Mouse (Mus musculus) erythroblast, embryonic 14.5 days (primary cell): Measurements from ENCODE around the gene Cops9. TPM values are rescaled to one million over a fixed set of nuclear protein-coding genes. Genes with fewer than 3 reads are reported as not detected.

Source experiments
- H3K27me3 ChIP-seq: 2 replicates; pipeline ENCODE4 v1.6.1; 2012; ENCODE audit warnings: inconsistent platforms; ENCODE audit not compliant: control insufficient read depth
- H3K36me3 ChIP-seq: 2 replicates; pipeline ENCODE4 v1.6.1; 2012; ENCODE audit warnings: mild to moderate bottlenecking, inconsistent platforms; ENCODE audit not compliant: control insufficient read depth
- H3K4me1 ChIP-seq: 2 replicates; pipeline ENCODE4 v1.6.1; 2012; ENCODE audit warnings: inconsistent platforms; ENCODE audit not compliant: control insufficient read depth
- H3K4me3 ChIP-seq: replicated peaks from 2 replicates; pipeline ENCODE3; 2012; ENCODE audit warnings: moderate library complexity, mild to moderate bottlenecking, inconsistent platforms
- H3K9me3 ChIP-seq: 2 replicates; pipeline ENCODE4 v1.6.1; 2012; ENCODE audit warnings: low read length, inconsistent platforms, mixed read lengths; ENCODE audit not compliant: control insufficient read depth
- GATA1 ChIP-seq: IDR thresholded peaks from 2 replicates; pipeline ENCODE4 v1.6.1; 2012; ENCODE audit warnings: low read length, inconsistent platforms, mixed read lengths
- TAL1 ChIP-seq: IDR thresholded peaks from 3 replicates; pipeline ENCODE4 v1.6.1; 2012; ENCODE audit warnings: low read length, inconsistent platforms, mixed read lengths
- polyA plus RNA-seq: library from polyadenylated mRNA; stranded (reverse); fragments of >175 nt; gene quantifications from 2 replicates; pipeline ENCODE4 v1.2.3, GENCODE M21; 2012

The Cops9 gene
- polyA plus RNA-seq, 1 experiment = 9.4 TPM

DNA sequence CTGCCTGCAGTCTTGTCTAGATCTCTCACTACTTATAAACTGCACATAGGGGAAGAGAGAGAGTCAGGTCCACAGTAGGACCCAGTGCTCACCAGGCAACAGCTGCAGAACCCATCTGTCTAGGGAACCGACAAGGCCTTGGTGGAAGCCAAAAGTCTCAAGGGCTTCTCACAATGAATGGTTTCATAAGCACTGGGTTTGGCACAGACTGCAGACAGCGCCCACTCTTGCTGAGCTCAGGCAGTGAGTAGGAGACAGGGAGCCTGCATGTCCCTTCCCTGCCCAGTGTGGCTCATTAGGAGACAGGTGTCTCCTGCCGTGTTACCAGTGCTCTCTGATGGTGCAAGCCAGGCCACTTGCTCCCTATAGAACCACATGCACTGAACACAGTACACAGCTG lies 3.6 kb downstream of the Cops9 start:
- H3K9me3 ChIP-seq = no peaks in the 10 kb centered on the region
- no peaks in the 10 kb centered on the region for H3K27me3 ChIP-seq
- TF ChIP-seq TAL1 (no peak), GATA1 (no peak)
- peaks cover 24% of the 10 kb centered on the region for H3K4me1 ChIP-seq
- H3K36me3 ChIP-seq = peaks cover 43% of the 10 kb centered on the region
- H3K4me3 ChIP-seq = no peak overlapping the region

GRCm38 (mm10) chr1:92637501-92638172 lies 4.1 kb downstream of the Cops9 start:
- peaks cover 43% of the 10 kb centered on the region for H3K36me3 ChIP-seq
- TF ChIP-seq GATA1 (no peak), TAL1 (no peak)
- H3K27me3 ChIP-seq = no peaks in the 10 kb centered on the region
- H3K9me3 ChIP-seq = no peaks in the 10 kb centered on the region
- H3K4me3 ChIP-seq = no peak overlapping the region
- peaks cover 24% of the 10 kb centered on the region for H3K4me1 ChIP-seq

GRCm38 (mm10) chr1:92636676-92637075 lies 5.1 kb downstream of the Cops9 start:
- H3K4me1 ChIP-seq = peaks cover 18% of the 10 kb centered on the region
- no peak overlapping the region for H3K4me3 ChIP-seq
- TF ChIP-seq GATA1 = no peak
- TF ChIP-seq TAL1 = no peak
- H3K9me3 ChIP-seq = no peaks in the 10 kb centered on the region
- no peaks in the 10 kb centered on the region for H3K27me3 ChIP-seq
- H3K36me3 ChIP-seq = peaks cover 43% of the 10 kb centered on the region

DNA sequence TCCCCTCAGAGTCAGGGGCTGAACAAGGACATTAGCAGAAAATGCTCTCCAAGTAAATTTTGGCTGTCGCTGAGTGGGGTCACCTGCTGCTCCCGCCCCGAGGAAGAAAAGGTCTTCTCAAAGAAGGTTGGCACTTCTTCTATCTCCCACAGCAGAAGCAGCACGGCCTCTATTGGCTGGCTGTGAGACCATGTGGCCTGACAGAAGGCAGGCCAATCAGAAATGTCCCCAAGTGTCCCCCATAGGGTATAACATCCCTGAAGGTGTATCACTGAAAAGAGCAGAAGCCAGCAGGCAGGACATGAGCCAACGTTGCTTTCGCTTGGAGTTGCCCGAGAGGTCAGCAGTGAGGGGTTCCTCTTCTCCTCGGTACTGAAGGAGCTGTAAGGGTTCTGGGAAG lies 5.8 kb downstream of the Cops9 start:
- H3K27me3 ChIP-seq = no peaks in the 10 kb centered on the region
- H3K4me3 ChIP-seq = no peak overlapping the region
- H3K4me1 ChIP-seq = peaks cover 12% of the 10 kb centered on the region
- TF ChIP-seq GATA1 (no peak), TAL1 (no peak)
- no peaks in the 10 kb centered on the region for H3K9me3 ChIP-seq
- peaks cover 43% of the 10 kb centered on the region for H3K36me3 ChIP-seq

GRCm38 (mm10) chr1:92634976-92635599 lies 6.7 kb downstream of the Cops9 start:
- no peaks in the 10 kb centered on the region for H3K9me3 ChIP-seq
- H3K27me3 ChIP-seq = no peaks in the 10 kb centered on the region
- H3K4me1 ChIP-seq = peaks cover 3% of the 10 kb centered on the region
- H3K36me3 ChIP-seq = peaks cover 43% of the 10 kb centered on the region
- TF ChIP-seq GATA1 (no peak), TAL1 (no peak)
- no peak overlapping the region for H3K4me3 ChIP-seq

DNA sequence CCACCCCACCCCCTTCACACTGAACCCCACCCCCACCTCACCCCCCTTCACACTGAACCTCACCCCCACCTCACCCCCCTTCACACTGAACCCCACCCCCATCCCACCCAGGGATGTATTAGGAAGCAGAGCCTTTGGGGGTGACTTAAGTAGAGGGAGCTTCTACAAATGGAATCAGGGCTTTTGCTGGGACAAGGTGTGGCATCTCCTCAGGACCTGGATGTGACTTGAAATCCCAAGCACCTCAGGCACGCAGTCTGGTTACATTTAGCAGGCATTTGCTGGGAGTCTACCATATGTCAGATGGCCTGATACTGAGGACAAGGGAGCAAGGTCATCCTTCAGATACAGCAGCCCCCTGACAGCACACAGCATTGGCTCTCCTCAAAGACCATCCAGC lies 7.2 kb downstream of the Cops9 start:
- Histone ChIP-seq H3K4me3 (no peak overlapping the region), H3K9me3 (no peaks in the 10 kb centered on the region), H3K36me3 (peaks cover 40% of the 10 kb centered on the region), H3K27me3 (no peaks in the 10 kb centered on the region), H3K4me1 (no peaks in the 10 kb centered on the region)
- TF ChIP-seq TAL1 (no peak), GATA1 (no peak)

GRCm38 (mm10) chr1:92633726-92634125 lies 8.1 kb downstream of the Cops9 start:
- H3K4me3 ChIP-seq = no peak overlapping the region
- H3K27me3 ChIP-seq = no peaks in the 10 kb centered on the region
- H3K9me3 ChIP-seq = no peaks in the 10 kb centered on the region
- H3K36me3 ChIP-seq = peaks cover 32% of the 10 kb centered on the region
- H3K4me1 ChIP-seq = no peaks in the 10 kb centered on the region
- TF ChIP-seq TAL1 (no peak), GATA1 (no peak)

GRCm38 (mm10) chr1:92632948-92633347 lies 8.8 kb downstream of the Cops9 start:
- Histone ChIP-seq H3K4me3 (no peak overlapping the region), H3K9me3 (no peaks in the 10 kb centered on the region), H3K36me3 (peaks cover 24% of the 10 kb centered on the region), H3K27me3 (no peaks in the 10 kb centered on the region), H3K4me1 (no peaks in the 10 kb centered on the region)
- no peak for TF ChIP-seq GATA1
- TF ChIP-seq TAL1 = no peak

- H3K4me1 ChIP-seq = no peaks in the 10 kb centered on the region
- H3K9me3 ChIP-seq = no peaks in the 10 kb centered on the region
- TF ChIP-seq GATA1 = no peak
- no peak for TF ChIP-seq TAL1
- H3K36me3 ChIP-seq = peaks cover 16% of the 10 kb centered on the region
- no peaks in the 10 kb centered on the region for H3K27me3 ChIP-seq
- H3K4me3 ChIP-seq = no peak overlapping the region
Observed at GRCm38 (mm10) chr1:92632196-92632595, 9.6 kb downstream of the Cops9 start.

- Histone ChIP-seq H3K36me3 (no peaks in the 10 kb centered on the region), H3K4me1 (no peaks in the 10 kb centered on the region), H3K9me3 (no peaks in the 10 kb centered on the region), H3K4me3 (no peak overlapping the region), H3K27me3 (no peaks in the 10 kb centered on the region)
- TF ChIP-seq TAL1 = no peak
- TF ChIP-seq GATA1 = no peak
Observed at GRCm38 (mm10) chr1:92628227-92628626, 13.6 kb downstream of the Cops9 start.
